20 mouse cellular contexts compared by ENCODE assay signal in the genomic region with DNA sequence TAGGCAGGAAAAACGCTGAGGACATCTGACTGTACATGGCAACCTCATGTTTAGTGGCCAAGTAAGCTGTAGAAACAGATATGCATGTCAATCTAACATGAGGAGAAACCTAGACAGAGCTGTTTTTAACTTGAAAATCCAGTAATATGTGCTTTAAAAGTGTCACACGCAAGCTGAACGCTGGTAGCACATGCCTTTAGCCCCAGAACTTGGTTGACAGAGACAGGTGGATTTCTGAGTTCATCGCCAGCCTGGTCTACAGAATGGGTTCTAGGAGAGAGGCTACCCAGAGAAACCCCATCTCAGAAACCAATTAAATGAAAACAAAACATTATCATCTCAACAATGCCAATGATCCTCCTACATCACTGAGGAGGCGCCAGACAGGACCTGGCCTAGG. TPM values are rescaled to one million over a fixed set of nuclear protein-coding genes. Genes with fewer than 3 reads are reported as not detected.
"Had no signal": no experiment of that assay in that cellular context is flagged by ENCODE, and none has a peak within 500 bp of the region (broad histone marks: within the 10 kb centered on the region; RNA-seq: fewer than 3 reads in every experiment).

No protein-coding gene starts in this region.

- H3K27ac ChIP-seq: kidney, embryonic 15.5 days; limb, embryonic 10.5 days; limb, embryonic 13.5 days; liver, embryonic 14.5 days; neural tube, embryonic 12.5 days; neural tube, embryonic 15.5 days; stomach, embryonic 15.5 days had no signal

- ATAC-seq: liver, postnatal 0 days had no signal

- H3K9me3 ChIP-seq: kidney, embryonic 15.5 days; limb, embryonic 10.5 days; limb, embryonic 13.5 days; neural tube, embryonic 12.5 days; neural tube, embryonic 15.5 days; stomach, embryonic 15.5 days had no signal

- H3K4me3 ChIP-seq: kidney, embryonic 15.5 days; limb, embryonic 10.5 days; limb, embryonic 13.5 days; neural tube, embryonic 12.5 days; neural tube, embryonic 15.5 days; stomach, embryonic 15.5 days had no signal

- H3K4me2 ChIP-seq: kidney, embryonic 15.5 days; limb, embryonic 13.5 days; lung, embryonic 14.5 days; midbrain, embryonic 11.5 days; neural tube, embryonic 12.5 days; neural tube, embryonic 15.5 days; stomach, embryonic 15.5 days had no signal

- H3K27me3 ChIP-seq: kidney, embryonic 15.5 days; limb, embryonic 13.5 days; neural tube, embryonic 12.5 days; neural tube, embryonic 15.5 days; stomach, embryonic 15.5 days had no signal

- H3K9ac ChIP-seq: kidney, embryonic 15.5 days; limb, embryonic 13.5 days; liver, embryonic 14.5 days; liver, postnatal 0 days; lung, embryonic 14.5 days; neural tube, embryonic 12.5 days; neural tube, embryonic 15.5 days; stomach, embryonic 15.5 days had no signal

- DNase-seq: kidney, adult 8-10 months; kidney, postnatal 10 days; kidney, postnatal 36 days; liver, postnatal 0 days; lung, embryonic 14.5 days; midbrain, embryonic 14.5 days; right cerebral cortex, postnatal 25 days; spleen, adult 18-20 months; thymus, postnatal 25 days had no signal

RNA-seq across cellular contexts. Expression of a gene that starts 9.3 kb away (rescaled TPM):
- polyA plus RNA-seq: liver, adult 2 months; liver, embryonic 14.5 days; liver, postnatal 0 days; lung, embryonic 14.5 days; midbrain, embryonic 11.5 days; midbrain, embryonic 14.5 days; neural tube, embryonic 12.5 days; thymus, postnatal 0 days had no signal

RNA-seq across cellular contexts. Expression of a gene that starts 51.0 kb away (rescaled TPM):
- polyA plus RNA-seq: kidney, embryonic 15.5 days; limb, embryonic 10.5 days; limb, embryonic 13.5 days; liver, embryonic 14.5 days; liver, postnatal 0 days; midbrain, embryonic 11.5 days; midbrain, embryonic 14.5 days; midbrain, postnatal 0 days; neural tube, embryonic 12.5 days; neural tube, embryonic 15.5 days had no signal
